In the genomic region with DNA sequence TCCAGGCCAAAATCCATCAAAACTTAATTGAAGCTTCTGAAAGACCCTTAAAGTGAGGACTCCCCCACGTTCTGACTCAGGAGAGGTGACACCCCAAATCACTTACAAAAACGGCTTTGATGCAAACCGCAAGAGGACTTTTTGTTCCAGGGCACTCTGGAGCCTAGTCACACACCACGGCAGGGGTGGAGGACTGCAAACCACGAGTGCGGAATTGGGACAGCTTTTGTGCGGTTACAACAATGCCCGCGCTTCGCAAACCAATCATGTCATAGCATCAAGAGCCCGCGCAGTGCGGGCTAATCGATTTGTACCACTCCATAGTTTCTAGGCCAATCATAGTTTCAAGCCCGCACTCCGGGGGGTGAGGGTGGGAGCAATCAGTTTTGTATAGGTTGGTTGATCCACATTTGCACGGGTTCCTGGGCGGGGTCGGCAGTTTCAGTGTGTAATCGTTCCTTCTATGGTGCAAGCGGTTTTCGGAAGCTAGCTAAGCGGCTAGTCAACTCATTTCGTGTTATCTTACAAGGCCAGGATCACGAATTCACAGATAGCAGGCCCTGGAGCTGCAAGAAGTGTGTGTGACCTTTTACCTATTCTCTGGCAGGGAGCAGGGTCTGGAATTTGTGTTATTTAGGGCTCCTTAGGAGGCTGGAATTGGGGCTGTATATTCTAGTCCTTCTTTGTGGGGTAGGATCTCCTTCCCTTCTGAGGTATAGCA, we compare ENCODE assay signal across 24 mouse cellular contexts. TPM values are rescaled to one million over a fixed set of nuclear protein-coding genes. Genes with fewer than 3 reads are reported as not detected.
DNase-seq lines count a peak whose midpoint lies in the region; ATAC-seq and TF ChIP-seq lines count a peak whose summit lies in the region.
"Had no signal": no experiment of that assay in that cellular context is flagged by ENCODE, and none has a peak within 500 bp of the region (broad histone marks: within the 10 kb centered on the region; RNA-seq: fewer than 3 reads in every experiment).

No protein-coding gene starts in this region.

- H3K27ac ChIP-seq in testis, adult 2 months (ENCODE audit: control insufficient read depth, insufficient read depth, low read depth, low read length) = no peak overlapping the region
- peak overlapping the region; percentile 90 for H3K27ac ChIP-seq in MEL (ENCODE audit: control insufficient read depth, low read depth, low read length)
- H3K27ac ChIP-seq in thymus, adult 2 months (ENCODE audit: control insufficient read depth, insufficient read depth, low read length) = no peak overlapping the region
- H3K27ac ChIP-seq in hindbrain, embryonic 16.5 days (ENCODE audit: low read depth, low read length) = no peak overlapping the region
- H3K27ac ChIP-seq: embryonic facial prominence, embryonic 15.5 days; forebrain, embryonic 10.5 days; heart, embryonic 10.5 days; hindbrain, embryonic 13.5 days; intestine, embryonic 15.5 days had no signal

- WGBS in thymus, adult 2 months = 96% methylated on average over 25 of the region's 25 CpGs
- 95% methylated on average over 25 of the region's 25 CpGs for WGBS in hindbrain, embryonic 16.5 days

- TF ChIP-seq CTCF in testis, adult 2 months (IDR thresholded peaks at IDR 0.05; ENCODE audit: control insufficient read depth, insufficient read depth, insufficient replicate concordance, low read depth, low read length) = no peak
- TF ChIP-seq CTCF in MEL (IDR thresholded peaks at IDR 0.05 in 2 of 3, conservative IDR thresholded peaks at IDR 0.05 in 1 of 3; ENCODE audit: control insufficient read depth in 1 of 3, insufficient read depth in 1 of 3, low read depth in 2 of 3, low read length in 3 of 3, poor library complexity in 1 of 3, severe bottlenecking in 1 of 3) = no peak
- no peak for TF ChIP-seq CTCF in thymus, adult 2 months (IDR thresholded peaks at IDR 0.05; ENCODE audit: borderline replicate concordance, control insufficient read depth, extremely low read depth, insufficient read depth, low read length, poor library complexity)

- H3K4me3 ChIP-seq in testis, adult 2 months (ENCODE audit: control insufficient read depth, low read depth, low read length) = peak overlapping the region; percentile 17; the same call in 1 of the 2 replicates
- H3K4me3 ChIP-seq in MEL (ENCODE audit: control insufficient read depth in 1 of 2, insufficient read depth in 1 of 2, low read depth in 2 of 2, low read length in 2 of 2) = peak overlapping the region; percentile 43 to 53
- no peak overlapping the region for H3K4me3 ChIP-seq in thymus, adult 2 months (ENCODE audit: control insufficient read depth, insufficient read depth, low read length)
- no peak overlapping the region for H3K4me3 ChIP-seq in hindbrain, embryonic 16.5 days (ENCODE audit: low read length)
- H3K4me3 ChIP-seq: embryonic facial prominence, embryonic 15.5 days; erythroblast, embryonic 14.5 days; forebrain, embryonic 10.5 days; heart, embryonic 10.5 days; hindbrain, embryonic 13.5 days; intestine, embryonic 15.5 days had no signal

- H3K27me3 ChIP-seq in testis, adult 2 months (ENCODE audit: control insufficient read depth, insufficient read depth, low read length) = no peaks in the 10 kb centered on the region
- H3K27me3 ChIP-seq in MEL (ENCODE audit: control insufficient read depth in 1 of 2, insufficient read depth in 2 of 2, low read length in 2 of 2) = no peaks in the 10 kb centered on the region
- H3K27me3 ChIP-seq in thymus, adult 2 months (ENCODE audit: control insufficient read depth, insufficient read depth, low read length) = no peaks in the 10 kb centered on the region
- H3K27me3 ChIP-seq in hindbrain, embryonic 16.5 days (replicated peaks; ENCODE audit: control insufficient read depth, insufficient read depth, low read length) = no peaks in the 10 kb centered on the region
- H3K27me3 ChIP-seq: embryonic facial prominence, embryonic 15.5 days; hindbrain, embryonic 13.5 days; intestine, embryonic 15.5 days; Patski had no signal

- H3K36me3 ChIP-seq in testis, adult 2 months (ENCODE audit: control insufficient read depth, insufficient read depth, low read length) = no peaks in the 10 kb centered on the region
- peaks cover 0 to 12% of the 10 kb centered on the region in 2 experiments; a peak in 2 of 4 replicates for H3K36me3 ChIP-seq in MEL (ENCODE audit: control insufficient read depth in 1 of 2, insufficient read depth in 2 of 2, low read length in 2 of 2)
- no peaks in the 10 kb centered on the region for H3K36me3 ChIP-seq in thymus, adult 2 months (ENCODE audit: control insufficient read depth, insufficient read depth, low read length)
- H3K36me3 ChIP-seq in hindbrain, embryonic 16.5 days (ENCODE audit: control insufficient read depth, insufficient read depth, low read length) = no peaks in the 10 kb centered on the region
- H3K36me3 ChIP-seq: embryonic facial prominence, embryonic 15.5 days; forebrain, embryonic 10.5 days; heart, embryonic 10.5 days; hindbrain, embryonic 13.5 days; intestine, embryonic 15.5 days had no signal

- H3K79me2 ChIP-seq in MEL (ENCODE audit: control insufficient read depth, insufficient read depth, low read length, poor library complexity) = no peaks in the 10 kb centered on the region

- TF ChIP-seq RAD21 in MEL (IDR thresholded peaks at IDR 0.05; ENCODE audit: low read depth, low read length) = no peak

- H3K9ac ChIP-seq in MEL (ENCODE audit: control insufficient read depth, low read depth, low read length, poor library complexity, severe bottlenecking) = peak overlapping the region; percentile 62
- no peak overlapping the region for H3K9ac ChIP-seq in hindbrain, embryonic 16.5 days (ENCODE audit: low read depth, low read length)
- H3K9ac ChIP-seq: embryonic facial prominence, embryonic 15.5 days; hindbrain, embryonic 13.5 days; intestine, embryonic 15.5 days had no signal

- no peak for ATAC-seq in frontal cortex, adult (ENCODE audit: low TSS enrichment)
- no peak for ATAC-seq in hindbrain, embryonic 16.5 days
- ATAC-seq: forebrain, embryonic 14.5 days; intestine, embryonic 15.5 days; Patski had no signal

- no peaks in the 10 kb centered on the region; the same call in 1 of the 2 replicates for H3K4me1 ChIP-seq in testis, adult 2 months (ENCODE audit: control insufficient read depth, insufficient read depth, low read length)
- H3K4me1 ChIP-seq in MEL (ENCODE audit: control insufficient read depth in 1 of 2, insufficient read depth in 2 of 2, low read length in 2 of 2) = peaks cover 0 to 11% of the 10 kb centered on the region in 2 experiments; a peak in 1 of 4 replicates
- no peaks in the 10 kb centered on the region for H3K4me1 ChIP-seq in thymus, adult 2 months (replicated peaks; ENCODE audit: control insufficient read depth, insufficient read depth, low read length)
- no peaks in the 10 kb centered on the region for H3K4me1 ChIP-seq in hindbrain, embryonic 16.5 days (ENCODE audit: control insufficient read depth, insufficient read depth, low read depth, low read length)
- H3K4me1 ChIP-seq: embryonic facial prominence, embryonic 15.5 days; forebrain, embryonic 10.5 days; hindbrain, embryonic 13.5 days; intestine, embryonic 15.5 days had no signal

- DNase-seq in testis, postnatal 10 days (ENCODE audit: low spot score) = no peak
- DNase-seq in MEL (ENCODE audit: low read depth, low spot score) (peak; percentile 90), WW6 (ENCODE audit: low read depth, low spot score) (peak; percentile 85)
- no peak for DNase-seq in thymus, adult 2 months
- DNase-seq: adrenal gland, postnatal 10 days; cerebellum, adult 11 months; cerebellum, adult 8-10 months; cerebellum, postnatal 14 days; embryo, embryonic 11 days; gastrocnemius, postnatal 36 days; heart, adult 18-20 months; heart, postnatal 10 days had no signal

- no peaks in the 10 kb centered on the region for H3K9me3 ChIP-seq in MEL (replicated peaks; ENCODE audit: insufficient read depth, low read length)
- H3K9me3 ChIP-seq in hindbrain, embryonic 16.5 days (ENCODE audit: control insufficient read depth, low read length) = peaks cover 8% of the 10 kb centered on the region
- H3K9me3 ChIP-seq: embryonic facial prominence, embryonic 15.5 days; intestine, embryonic 15.5 days had no signal

- no peak overlapping the region for H3K4me2 ChIP-seq in hindbrain, embryonic 16.5 days (ENCODE audit: low read length)
- H3K4me2 ChIP-seq: embryonic facial prominence, embryonic 15.5 days; hindbrain, embryonic 13.5 days; intestine, embryonic 15.5 days had no signal

- TF ChIP-seq EP300 in MEL (IDR thresholded peaks at IDR 0.05; ENCODE audit: low read depth in 1 of 2, low read length in 2 of 2) = peak; percentile 64 to 74

- TF ChIP-seq POLR2A in testis, adult 2 months (IDR thresholded peaks at IDR 0.05; ENCODE audit: control insufficient read depth, low read depth, low read length) = no peak
- peak in 1 of 2 experiments; percentile 43; a peak in 1 of 4 replicates for TF ChIP-seq POLR2A in MEL (IDR thresholded peaks at IDR 0.05; ENCODE audit: control insufficient read depth in 1 of 2, insufficient read depth in 1 of 2, low read depth in 1 of 2, low read length in 2 of 2, poor library complexity in 1 of 2)
- no peak for TF ChIP-seq POLR2A in thymus, adult 2 months (IDR thresholded peaks at IDR 0.05; ENCODE audit: control insufficient read depth, extremely low read depth, insufficient read depth, low read length, poor library complexity)

TF ChIP-seq in MEL, 35 proteins besides CTCF, POLR2A, EP300 and RAD21 (continues in another document):
- TF ChIP-seq SIN3A (IDR thresholded peaks at IDR 0.05; ENCODE audit: low read length) = peak; percentile 59
- no peak for TF ChIP-seq SMC3 (IDR thresholded peaks at IDR 0.05; ENCODE audit: low read depth, low read length)

RNA-seq across cellular contexts. Expression of a gene that starts 5.2 kb away (rescaled TPM):
- 0.84 and 0.88 TPM in 2 replicates for polyA plus RNA-seq in testis, adult 2 months (2012; rRNA removed)
- total RNA-seq in MEL (2012; rRNA removed) = 5.6 and 6.2 TPM in 2 replicates
- 10 to 100 TPM in 1 of 2 experiments, not detected in 1; 19.5 TPM for polyA plus RNA-seq in MEL (2012; ENCODE audit: insufficient read depth in 1 of 2, insufficient read length in 2 of 2, low read depth in 1 of 2, low replicate concordance in 2 of 2, missing spikeins in 1 of 2)
- 4.5 and 8.2 TPM in 2 replicates for polyA plus RNA-seq in thymus, adult 2 months (2012; rRNA removed)
- 0.37 and 0.43 TPM in 2 replicates for polyA plus RNA-seq in hindbrain, embryonic 16.5 days (2015; fragmentation: Nextera tagmentation; extraction: Ambion mirVana)
- polyA plus RNA-seq: erythroblast, embryonic 14.5 days had no signal

RNA-seq across cellular contexts. Expression of a gene that starts 24.7 kb away (rescaled TPM):
- polyA plus RNA-seq in testis, adult 2 months (2012; rRNA removed) = 0.75 and 0.76 TPM in 2 replicates
- 0.92 and 1.0 TPM in 2 replicates for total RNA-seq in MEL (2012; rRNA removed)
- polyA plus RNA-seq in MEL (2012; ENCODE audit: insufficient read depth in 1 of 2, insufficient read length in 2 of 2, low read depth in 1 of 2, low replicate concordance in 2 of 2, missing spikeins in 1 of 2) = 1 to 10 TPM in 1 of 2 experiments, not detected in 1; 1.2 TPM
- 2.2 and 3.1 TPM in 2 replicates for polyA plus RNA-seq in thymus, adult 2 months (2012; rRNA removed)
- 0.20 and 0.21 TPM in 2 replicates for polyA plus RNA-seq in hindbrain, embryonic 16.5 days (2015; fragmentation: Nextera tagmentation; extraction: Ambion mirVana)

RNA-seq across cellular contexts. Expression of a gene that starts 29.4 kb away (rescaled TPM):
- polyA plus RNA-seq in testis, adult 2 months (2012; rRNA removed) = not detected in 2 replicates
- not detected in 2 replicates for total RNA-seq in MEL (2012; rRNA removed)
- polyA plus RNA-seq in MEL (2012; ENCODE audit: insufficient read depth in 1 of 2, insufficient read length in 2 of 2, low read depth in 1 of 2, low replicate concordance in 2 of 2, missing spikeins in 1 of 2) = under 1 TPM in 1 of 2 experiments, not detected in 1; 0.35 TPM
- polyA plus RNA-seq in thymus, adult 2 months (2012; rRNA removed) = 2.7 and 4.1 TPM in 2 replicates
- 0.20 and 0.22 TPM in 2 replicates for polyA plus RNA-seq in hindbrain, embryonic 16.5 days (2015; fragmentation: Nextera tagmentation; extraction: Ambion mirVana)
- total RNA-seq: gastrocnemius, adult 8-10 months had no signal
- polyA plus RNA-seq: erythroblast, embryonic 14.5 days; heart, embryonic 10.5 days had no signal

Comparison
In these comparisons a context has a peak if more than half of its experiments do, and no peak if none do; other contexts are left out.
1. H3K4me3 ChIP-seq: peak in testis, adult 2 months (single experiment) and MEL (2 of 2); none in thymus, adult 2 months (single experiment) and hindbrain, embryonic 16.5 days (single experiment).
2. DNase-seq: peak in MEL (single experiment) and WW6 (single experiment); none in testis, postnatal 10 days (single experiment) and thymus, adult 2 months (single experiment).